Mouse (Mus musculus): ENCODE results near the gene Mrpl3. TPM values are rescaled to one million over a fixed set of nuclear protein-coding genes. Genes with fewer than 3 reads are reported as not detected.

Mrpl3 gene
- polyA plus RNA-seq (2011; ENCODE audit: insufficient read depth, insufficient read length, low replicate concordance, missing spikeins), result 10.4 and 14.7 TPM in 2 replicates

- no peaks in the 10 kb centered on the region for H3K4me1 ChIP-seq (ENCODE audit: control insufficient read depth, insufficient read depth, low read length)
- under 1% methylated on average over 31 of the region's 31 CpGs for WGBS
- TF ChIP-seq POLR2A (IDR thresholded peaks at IDR 0.05; ENCODE audit: borderline replicate concordance, control insufficient read depth, low read depth, low read length) (no peak), CTCF (IDR thresholded peaks at IDR 0.05; ENCODE audit: control insufficient read depth, insufficient read depth, low read length) (no peak)
- H3K4me3 ChIP-seq (replicated peaks; ENCODE audit: control insufficient read depth, low read depth, low read length), result peak within 1 kb of the TSS; percentile 69
- H3K27ac ChIP-seq (ENCODE audit: control insufficient read depth, insufficient read depth, low read depth, low read length, poor library complexity), result no peak within 1 kb of the TSS; the same call in 1 of the 2 replicates
Observed at GRCm38 (mm10) chr9:105053147-105053557, at the start of gene Mrpl3. Mrpl3 (plus strand) TSS chr9:105053239.

GRCm38 (mm10) chr9:105010721-105011120 is 42.3 kb upstream of the Mrpl3 start:
- H3K4me1 ChIP-seq (ENCODE audit: control insufficient read depth, insufficient read depth, low read length), result no peaks in the 10 kb centered on the region
- H3K4me3 ChIP-seq (replicated peaks; ENCODE audit: control insufficient read depth, low read depth, low read length), result no peak overlapping the region
- WGBS, result 28% methylated on average over 2 of the region's 2 CpGs
- TF ChIP-seq POLR2A (IDR thresholded peaks at IDR 0.05; ENCODE audit: borderline replicate concordance, control insufficient read depth, low read depth, low read length) (no peak), CTCF (IDR thresholded peaks at IDR 0.05; ENCODE audit: control insufficient read depth, insufficient read depth, low read length) (no peak)
- H3K27ac ChIP-seq (ENCODE audit: control insufficient read depth, insufficient read depth, low read depth, low read length, poor library complexity), result no peak overlapping the region

GRCm38 (mm10) chr9:105018186-105018585 is 34.9 kb upstream of the Mrpl3 start:
- WGBS, result 69% methylated on average over 7 of the region's 7 CpGs
- TF ChIP-seq POLR2A (IDR thresholded peaks at IDR 0.05; ENCODE audit: borderline replicate concordance, control insufficient read depth, low read depth, low read length) (no peak), CTCF (IDR thresholded peaks at IDR 0.05; ENCODE audit: control insufficient read depth, insufficient read depth, low read length) (no peak)
- Histone ChIP-seq H3K4me3 (replicated peaks; ENCODE audit: control insufficient read depth, low read depth, low read length) (no peak overlapping the region), H3K4me1 (ENCODE audit: control insufficient read depth, insufficient read depth, low read length) (no peaks in the 10 kb centered on the region), H3K27ac (ENCODE audit: control insufficient read depth, insufficient read depth, low read depth, low read length, poor library complexity) (no peak overlapping the region)

- Histone ChIP-seq H3K27ac (ENCODE audit: control insufficient read depth, insufficient read depth, low read depth, low read length, poor library complexity) (no peak overlapping the region), H3K4me3 (replicated peaks; ENCODE audit: control insufficient read depth, low read depth, low read length) (no peak overlapping the region), H3K4me1 (ENCODE audit: control insufficient read depth, insufficient read depth, low read length) (no peaks in the 10 kb centered on the region)
- TF ChIP-seq CTCF (IDR thresholded peaks at IDR 0.05; ENCODE audit: control insufficient read depth, insufficient read depth, low read length), result no peak
- TF ChIP-seq POLR2A (IDR thresholded peaks at IDR 0.05; ENCODE audit: borderline replicate concordance, control insufficient read depth, low read depth, low read length), result no peak
- WGBS, result 67% methylated on average over 3 of the region's 3 CpGs
Observed at GRCm38 (mm10) chr9:105028311-105028710, 24.7 kb upstream of the Mrpl3 start.

- Histone ChIP-seq H3K4me3 (replicated peaks; ENCODE audit: control insufficient read depth, low read depth, low read length) (no peak overlapping the region), H3K4me1 (ENCODE audit: control insufficient read depth, insufficient read depth, low read length) (no peaks in the 10 kb centered on the region), H3K27ac (ENCODE audit: control insufficient read depth, insufficient read depth, low read depth, low read length, poor library complexity) (no peak overlapping the region)
- 83% methylated on average over 9 of the region's 9 CpGs for WGBS
- TF ChIP-seq CTCF (IDR thresholded peaks at IDR 0.05; ENCODE audit: control insufficient read depth, insufficient read depth, low read length), result no peak
- no peak for TF ChIP-seq POLR2A (IDR thresholded peaks at IDR 0.05; ENCODE audit: borderline replicate concordance, control insufficient read depth, low read depth, low read length)
Observed at GRCm38 (mm10) chr9:105032572-105032971, 20.5 kb upstream of the Mrpl3 start.

- no peak overlapping the region for H3K4me3 ChIP-seq (replicated peaks; ENCODE audit: control insufficient read depth, low read depth, low read length)
- TF ChIP-seq CTCF (IDR thresholded peaks at IDR 0.05; ENCODE audit: control insufficient read depth, insufficient read depth, low read length) (no peak), POLR2A (IDR thresholded peaks at IDR 0.05; ENCODE audit: borderline replicate concordance, control insufficient read depth, low read depth, low read length) (no peak)
- H3K27ac ChIP-seq (ENCODE audit: control insufficient read depth, insufficient read depth, low read depth, low read length, poor library complexity), result no peak overlapping the region
- no peaks in the 10 kb centered on the region for H3K4me1 ChIP-seq (ENCODE audit: control insufficient read depth, insufficient read depth, low read length)
- 84% methylated on average over 7 of the region's 7 CpGs for WGBS
Observed at GRCm38 (mm10) chr9:105033641-105034040, 19.4 kb upstream of the Mrpl3 start.

GRCm38 (mm10) chr9:105037847-105038246 is 15.2 kb upstream of the Mrpl3 start:
- Histone ChIP-seq H3K4me1 (ENCODE audit: control insufficient read depth, insufficient read depth, low read length) (no peaks in the 10 kb centered on the region), H3K4me3 (replicated peaks; ENCODE audit: control insufficient read depth, low read depth, low read length) (no peak overlapping the region), H3K27ac (ENCODE audit: control insufficient read depth, insufficient read depth, low read depth, low read length, poor library complexity) (no peak overlapping the region)
- TF ChIP-seq CTCF (IDR thresholded peaks at IDR 0.05; ENCODE audit: control insufficient read depth, insufficient read depth, low read length) (no peak), POLR2A (IDR thresholded peaks at IDR 0.05; ENCODE audit: borderline replicate concordance, control insufficient read depth, low read depth, low read length) (no peak)
- WGBS, result 60% methylated on average over 3 of the region's 3 CpGs

- no peak overlapping the region for H3K4me3 ChIP-seq (replicated peaks; ENCODE audit: control insufficient read depth, low read depth, low read length)
- H3K27ac ChIP-seq (ENCODE audit: control insufficient read depth, insufficient read depth, low read depth, low read length, poor library complexity), result no peak overlapping the region
- WGBS, result 69% methylated on average over 7 of the region's 7 CpGs
- no peak for TF ChIP-seq POLR2A (IDR thresholded peaks at IDR 0.05; ENCODE audit: borderline replicate concordance, control insufficient read depth, low read depth, low read length)
- no peak for TF ChIP-seq CTCF (IDR thresholded peaks at IDR 0.05; ENCODE audit: control insufficient read depth, insufficient read depth, low read length)
- H3K4me1 ChIP-seq (ENCODE audit: control insufficient read depth, insufficient read depth, low read length), result no peaks in the 10 kb centered on the region
Observed at GRCm38 (mm10) chr9:105046014-105046413, 7.0 kb upstream of the Mrpl3 start.

- 71% methylated on average over 10 of the region's 10 CpGs for WGBS
Observed at GRCm38 (mm10) chr9:105048351-105048750, 4.7 kb upstream of the Mrpl3 start.

More at GRCm38 (mm10) chr9:105048351-105048750, 4.7 kb upstream of the Mrpl3 start:
- H3K4me3 ChIP-seq (replicated peaks; ENCODE audit: control insufficient read depth, low read depth, low read length), result no peak overlapping the region
- H3K4me1 ChIP-seq (ENCODE audit: control insufficient read depth, insufficient read depth, low read length), result no peaks in the 10 kb centered on the region
- TF ChIP-seq POLR2A (IDR thresholded peaks at IDR 0.05; ENCODE audit: borderline replicate concordance, control insufficient read depth, low read depth, low read length) (no peak), CTCF (IDR thresholded peaks at IDR 0.05; ENCODE audit: control insufficient read depth, insufficient read depth, low read length) (no peak)
- no peak overlapping the region for H3K27ac ChIP-seq (ENCODE audit: control insufficient read depth, insufficient read depth, low read depth, low read length, poor library complexity)
